Mouse (Mus musculus): ENCODE results near the gene Kctd8.

GRCm38 (mm10) chr5:69222608-69223007 lies 118.9 kb downstream of the Kctd8 start:
- no peak for TF ChIP-seq POLR2A (IDR thresholded peaks at IDR 0.05; ENCODE audit: insufficient read depth, low read length)
- no peak for TF ChIP-seq CTCF (IDR thresholded peaks at IDR 0.05; ENCODE audit: low read depth, low read length)
